Mouse (Mus musculus) layer of hippocampus, postnatal 10 days (tissue): ENCODE measurements at regions not wholly inside any gene's neighbourhood (a gene's known extent, or its start where the extent isn't known, plus 50 kb on each side); places are given as distances from the start of the nearest gene placed in this dataset.
A peak's percentile ranks its signal among the peaks of the same experiment; 100 is the strongest.

Experiments
- DNase-seq, 2 experiments: peaks; one replicate each; pipeline ENCODE4 v3.0.0; 2021; ENCODE audit warnings: low spot score in 2 of 2

- DNase-seq, result no peak
Observed at GRCm38 (mm10) chr3:159069957-159070684, 425.1 kb upstream of the Depdc1a start.

DNA sequence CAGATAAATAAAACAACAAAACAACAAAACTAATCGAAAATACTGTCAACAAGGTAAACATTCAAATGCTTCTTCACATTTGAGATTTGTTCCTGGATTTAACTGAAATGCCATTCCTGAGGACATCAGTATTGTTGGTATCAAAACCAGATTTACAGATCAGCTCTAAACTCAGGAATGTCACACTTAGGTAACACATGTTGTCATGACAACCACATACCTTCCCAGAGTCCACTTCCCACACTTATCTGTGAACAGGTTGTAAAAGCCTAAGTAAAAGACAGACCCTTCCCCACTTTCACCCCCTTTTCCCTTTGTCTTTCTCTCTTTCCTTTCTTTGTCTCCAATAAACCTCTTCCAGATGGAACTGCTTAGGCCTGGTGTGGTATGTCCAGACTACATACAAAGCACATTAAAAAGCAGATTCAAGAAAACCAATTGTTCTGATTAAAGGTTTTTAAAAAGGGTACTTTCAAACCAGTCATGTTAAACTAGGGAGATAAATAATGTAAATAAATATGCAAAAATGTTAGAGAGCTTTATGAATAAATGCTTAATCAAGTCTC, 438.2 kb upstream of the Depdc1a start:
- DNase-seq, result no peak

GRCm38 (mm10) chr3:159034806-159035205, 460.4 kb upstream of the Depdc1a start:
- no peak for DNase-seq

DNA sequence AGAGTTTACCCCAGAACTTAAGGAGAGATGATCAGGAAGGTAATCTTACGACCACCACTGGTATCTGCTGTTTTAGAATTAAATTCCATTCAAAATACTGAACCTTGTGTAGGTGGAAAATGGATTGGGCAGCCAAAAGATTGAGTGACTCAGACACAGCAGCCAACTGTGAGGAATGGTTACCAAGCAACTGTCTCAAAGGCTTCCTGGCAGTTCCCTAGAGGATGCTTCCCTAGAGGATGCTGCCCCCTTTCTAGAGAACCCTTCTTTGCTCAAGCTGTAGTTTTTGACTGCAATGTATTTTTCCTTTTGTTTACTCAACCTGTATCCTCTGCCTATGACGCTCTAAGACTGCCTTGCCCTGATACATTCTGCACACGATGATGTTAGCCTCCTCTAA, 463.7 kb upstream of the Depdc1a start:
- no peak for DNase-seq

GRCm38 (mm10) chr3:159030675-159031074, 464.6 kb upstream of the Depdc1a start:
- no peak for DNase-seq

DNA sequence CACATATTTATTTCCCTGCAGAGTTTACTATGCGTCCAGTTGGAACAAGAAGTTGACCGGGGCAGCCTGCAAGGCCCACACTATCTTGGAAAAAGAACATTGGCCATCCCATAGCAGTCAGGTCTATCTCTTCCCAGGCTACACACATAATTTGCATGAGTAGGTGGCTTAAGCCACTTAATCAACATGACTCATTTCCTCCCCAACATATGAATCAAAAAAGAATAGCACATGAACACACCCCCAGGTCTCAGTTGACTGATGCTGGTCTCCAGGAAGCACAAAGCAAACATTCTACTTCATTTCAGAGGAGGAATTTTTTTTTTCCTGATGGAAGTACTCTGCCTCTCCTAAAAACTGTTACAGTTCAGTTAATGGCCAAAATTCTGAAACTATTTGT, 465.3 kb upstream of the Depdc1a start:
- no peak for DNase-seq

DNA sequence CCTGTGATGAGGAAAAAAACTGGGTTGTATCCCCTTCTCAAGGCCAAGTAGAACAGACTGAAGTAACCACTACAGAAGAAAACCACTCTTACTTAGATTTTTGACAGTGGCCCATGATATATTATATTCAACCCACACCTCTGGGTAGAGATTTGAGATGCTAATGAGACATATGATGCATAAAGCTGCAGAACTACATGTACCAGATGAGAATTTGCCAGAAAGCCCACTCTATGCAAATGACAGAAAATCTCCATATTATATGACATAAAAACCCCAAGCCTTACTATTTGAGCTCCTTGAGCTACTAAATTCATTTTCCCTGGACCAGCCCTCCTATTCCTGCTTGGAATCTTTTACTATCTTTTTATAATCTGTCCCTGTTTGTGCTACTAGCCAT, 458.4 kb upstream of the Lrrc7 start:
- DNase-seq, result no peak

- no peak for DNase-seq
Observed at GRCm38 (mm10) chr3:159017269-159017668, 455.2 kb upstream of the Lrrc7 start.

DNA sequence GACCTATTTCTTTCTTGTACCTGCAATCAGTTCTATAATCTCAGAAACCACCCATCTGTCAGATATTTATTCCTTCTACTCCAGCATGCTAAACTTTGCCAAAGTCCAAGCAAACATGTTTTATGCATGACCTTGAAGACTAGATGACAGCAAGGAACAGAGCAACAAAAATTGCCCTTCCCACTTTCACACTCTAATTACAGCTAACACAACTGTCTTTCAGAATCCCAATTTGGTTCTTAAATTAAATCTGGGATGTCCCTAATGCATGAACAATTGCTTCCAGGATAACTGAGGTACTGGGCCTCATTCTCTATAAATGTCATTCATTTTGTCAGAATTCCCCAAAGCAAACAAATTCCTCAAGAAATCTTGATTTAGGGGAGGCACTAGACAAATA, 454.4 kb upstream of the Lrrc7 start:
- DNase-seq, result no peak

DNA sequence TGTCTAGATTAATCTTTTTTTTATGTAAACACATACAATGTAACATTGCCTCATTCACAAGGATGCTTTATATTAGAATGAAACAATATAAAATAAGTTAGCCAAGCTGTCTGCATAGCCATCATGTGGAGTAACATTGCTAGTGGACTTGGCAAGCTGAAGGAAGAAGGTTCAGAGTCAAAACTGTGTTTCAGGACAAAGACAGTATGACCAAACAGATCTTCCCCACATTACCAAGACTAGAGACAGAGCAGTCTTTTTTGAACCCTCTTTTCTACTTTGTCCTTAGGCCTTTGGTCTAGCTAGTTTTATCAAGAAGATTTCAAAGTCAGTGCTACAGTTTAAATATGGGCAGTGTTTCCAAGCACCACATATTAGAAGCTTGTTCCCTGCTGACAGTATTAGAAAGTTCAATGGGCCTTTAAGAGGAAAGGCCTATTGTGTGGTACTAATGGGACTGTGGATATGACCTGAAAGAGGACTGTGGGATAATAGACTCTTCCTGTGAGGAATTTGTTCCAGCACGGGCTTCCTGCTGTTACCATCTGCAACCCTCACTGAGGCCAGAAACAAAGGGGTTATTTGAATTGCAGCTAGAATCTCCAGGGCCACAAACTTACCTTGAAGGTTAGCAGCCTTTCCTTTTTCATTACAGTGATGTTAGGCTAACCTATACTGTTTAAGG, 449.1 kb upstream of the Lrrc7 start:
- no peak for DNase-seq

DNA sequence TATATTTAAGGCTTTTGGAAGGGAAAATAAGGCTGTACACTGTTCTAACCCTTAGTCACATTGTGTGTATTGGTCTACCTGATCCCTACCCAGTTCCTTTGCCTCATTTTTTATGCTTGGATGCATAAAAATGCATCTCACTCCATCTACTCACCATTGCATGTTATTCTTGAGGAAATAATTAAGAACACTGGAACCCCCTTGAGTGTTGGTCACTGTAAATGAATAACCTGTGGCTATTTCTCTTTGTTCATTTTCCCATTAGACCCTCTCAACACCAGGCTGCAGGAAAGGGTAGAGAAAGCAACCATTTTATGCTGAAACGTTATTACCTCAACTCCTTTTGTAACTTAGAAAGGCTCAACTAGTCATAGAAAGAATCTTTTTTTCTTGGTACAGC, 442.0 kb upstream of the Lrrc7 start:
- DNase-seq, result no peak

DNA sequence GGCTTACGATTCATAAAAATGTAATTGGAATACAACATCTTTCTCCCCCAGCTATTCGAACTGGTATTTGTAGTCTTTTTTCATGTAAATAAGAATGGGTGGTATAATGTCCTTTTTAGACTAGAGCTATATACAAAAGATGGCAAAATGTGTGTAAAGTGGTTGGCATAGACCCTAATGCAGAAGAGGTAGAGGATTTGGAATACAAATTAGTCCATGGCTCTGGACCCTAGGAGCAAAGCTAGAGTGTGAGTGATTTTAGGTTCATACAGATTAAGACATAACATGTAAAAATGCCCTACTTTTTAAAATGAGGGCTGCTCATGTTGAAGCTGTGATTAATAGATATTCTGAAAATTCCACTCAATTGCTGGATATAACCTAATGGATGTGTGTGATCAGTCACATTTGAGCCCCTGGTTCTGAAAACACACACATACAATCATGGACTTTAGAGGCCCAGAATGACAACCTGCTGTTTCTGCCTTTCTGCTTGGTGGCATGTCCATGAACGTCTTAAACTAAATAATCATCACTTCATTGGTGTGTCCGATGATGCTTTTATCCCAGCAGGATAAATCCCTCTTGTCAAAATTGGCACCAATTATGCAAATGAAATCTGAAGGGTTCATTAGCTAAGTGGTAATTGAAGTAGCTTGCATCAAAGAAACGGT, 423.6 kb upstream of the Lrrc7 start:
- DNase-seq, result no peak

GRCm38 (mm10) chr3:158947063-158947462, 385.0 kb upstream of the Lrrc7 start:
- DNase-seq, result no peak

DNA sequence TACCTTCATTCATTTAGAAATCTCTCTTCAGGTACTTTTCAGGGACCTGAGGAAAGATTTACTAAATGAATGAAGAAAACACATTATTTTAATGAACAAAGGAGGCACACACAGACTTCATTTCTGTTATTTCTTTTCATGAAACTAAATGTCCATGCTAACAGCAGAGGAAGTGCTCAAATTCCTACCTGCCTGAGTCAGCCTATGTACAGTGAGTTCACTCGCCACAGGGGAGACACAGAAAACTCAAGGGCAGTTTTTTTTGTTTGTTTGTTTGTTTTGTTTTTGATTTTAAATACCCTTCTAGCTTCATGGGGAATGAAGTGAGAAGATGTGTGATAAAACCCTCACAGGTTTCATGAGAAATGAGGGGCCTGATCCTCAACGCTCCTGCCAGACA, 343.1 kb upstream of the Lrrc7 start:
- no peak for DNase-seq

GRCm38 (mm10) chr3:158899458-158899857, 337.4 kb upstream of the Lrrc7 start:
- DNase-seq, result no peak

GRCm38 (mm10) chr3:158886732-158887386, 324.8 kb upstream of the Lrrc7 start:
- no peak for DNase-seq

DNA sequence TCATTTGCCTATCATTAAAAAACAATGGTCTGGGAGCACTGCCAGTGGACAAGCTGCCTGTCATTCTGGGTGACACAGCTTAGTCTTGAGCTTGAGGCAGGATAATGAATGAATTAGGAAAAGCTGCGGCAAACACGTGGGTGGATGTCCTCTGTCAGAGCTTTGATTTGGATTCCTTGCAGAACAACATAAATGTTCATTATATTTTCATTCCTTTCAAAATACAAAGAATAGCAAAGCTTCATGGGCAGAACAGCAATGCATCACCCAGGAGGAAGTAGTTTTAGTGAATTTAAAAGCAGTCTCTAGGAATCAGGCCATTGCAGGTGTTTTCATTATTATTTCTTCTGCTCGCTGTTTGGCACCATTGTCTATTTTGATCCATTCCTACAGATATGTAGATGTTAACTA, 324.3 kb upstream of the Lrrc7 start:
- DNase-seq, result peak; percentile 24 to 44
